Mouse (Mus musculus): ENCODE results near the gene Ormdl2. TPM values are rescaled to one million over a fixed set of nuclear protein-coding genes. Genes with fewer than 3 reads are reported as not detected.
A peak's percentile ranks its signal among the peaks of the same experiment; 100 is the strongest.

The Ormdl2 gene
- polyA plus RNA-seq, 1 experiment, result 69.2 TPM

DNA sequence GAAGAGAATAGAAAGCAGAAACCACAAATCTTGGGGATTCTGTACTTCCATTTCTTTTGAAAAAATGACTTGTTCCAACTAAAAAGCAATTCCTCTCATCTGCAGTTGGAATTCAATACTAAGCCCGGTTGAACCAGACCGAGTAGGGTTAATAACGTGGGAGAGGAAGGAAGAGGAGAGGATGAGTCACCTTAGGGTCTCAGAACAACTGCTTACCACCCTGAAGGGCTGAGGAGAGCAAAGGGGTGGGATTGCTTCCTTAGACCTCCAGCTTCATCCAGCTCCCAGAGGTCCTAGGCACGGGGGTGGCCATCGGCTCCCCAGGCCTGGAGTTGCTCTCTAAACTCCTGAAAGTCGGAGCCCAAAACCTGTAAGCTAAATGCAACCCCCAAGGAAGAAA is 18.1 kb downstream of the Ormdl2 start:
- Histone ChIP-seq H3K9ac (ENCODE audit: low read depth, poor library complexity, severe bottlenecking) (peak overlapping the region; percentile 80), H3K27me3 (ENCODE audit: control insufficient read depth, insufficient read depth, low read length, poor library complexity, severe bottlenecking) (no peaks in the 10 kb centered on the region), H3K27ac (ENCODE audit: insufficient read depth, low read length) (no peak overlapping the region), H3K4me1 (ENCODE audit: control insufficient read depth, insufficient read depth, low read length) (no peaks in the 10 kb centered on the region), H3K4me3 (ENCODE audit: low read depth, low read length) (peak overlapping the region; percentile 83), H3K36me3 (ENCODE audit: control insufficient read depth, insufficient read depth, low read length, poor library complexity, severe bottlenecking) (no peaks in the 10 kb centered on the region), H3K9me3 (replicated peaks; ENCODE audit: control insufficient read depth, insufficient read depth, low read length, poor library complexity, severe bottlenecking) (no peaks in the 10 kb centered on the region)
- TF ChIP-seq POLR2A (IDR thresholded peaks at IDR 0.05; ENCODE audit: insufficient read depth, low read length) (no peak), CTCF (IDR thresholded peaks at IDR 0.05; ENCODE audit: low read depth, low read length) (no peak), EP300 (IDR thresholded peaks at IDR 0.05; ENCODE audit: insufficient read depth, low read depth, low read length) (no peak)

DNA sequence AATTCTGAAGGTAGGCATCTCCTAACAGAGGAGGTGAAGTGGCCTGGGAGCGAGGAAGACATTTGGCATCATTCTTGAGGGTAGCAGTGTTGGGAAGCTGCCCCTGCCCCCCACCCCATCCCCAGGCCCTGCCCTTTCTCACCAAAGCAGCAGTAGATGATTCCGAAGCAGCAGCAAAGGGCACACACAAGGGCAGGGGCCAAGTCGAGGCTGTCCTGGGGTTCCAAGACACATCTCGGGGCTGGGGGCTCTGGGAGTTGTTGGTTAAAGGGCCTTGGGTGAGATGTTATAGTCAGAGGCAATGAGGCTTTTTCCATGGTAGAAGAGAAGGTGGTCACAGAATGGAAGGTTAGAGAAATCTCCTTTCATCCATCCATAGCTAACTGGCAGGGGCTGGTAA is 18.5 kb downstream of the Ormdl2 start:
- Histone ChIP-seq H3K27me3 (ENCODE audit: control insufficient read depth, insufficient read depth, low read length, poor library complexity, severe bottlenecking) (no peaks in the 10 kb centered on the region), H3K9ac (ENCODE audit: low read depth, poor library complexity, severe bottlenecking) (no peak overlapping the region), H3K4me1 (ENCODE audit: control insufficient read depth, insufficient read depth, low read length) (no peaks in the 10 kb centered on the region), H3K36me3 (ENCODE audit: control insufficient read depth, insufficient read depth, low read length, poor library complexity, severe bottlenecking) (no peaks in the 10 kb centered on the region), H3K27ac (ENCODE audit: insufficient read depth, low read length) (no peak overlapping the region), H3K9me3 (replicated peaks; ENCODE audit: control insufficient read depth, insufficient read depth, low read length, poor library complexity, severe bottlenecking) (no peaks in the 10 kb centered on the region), H3K4me3 (ENCODE audit: low read depth, low read length) (no peak overlapping the region)
- TF ChIP-seq POLR2A (IDR thresholded peaks at IDR 0.05; ENCODE audit: insufficient read depth, low read length) (no peak), EP300 (IDR thresholded peaks at IDR 0.05; ENCODE audit: insufficient read depth, low read depth, low read length) (no peak), CTCF (IDR thresholded peaks at IDR 0.05; ENCODE audit: low read depth, low read length) (no peak)

DNA sequence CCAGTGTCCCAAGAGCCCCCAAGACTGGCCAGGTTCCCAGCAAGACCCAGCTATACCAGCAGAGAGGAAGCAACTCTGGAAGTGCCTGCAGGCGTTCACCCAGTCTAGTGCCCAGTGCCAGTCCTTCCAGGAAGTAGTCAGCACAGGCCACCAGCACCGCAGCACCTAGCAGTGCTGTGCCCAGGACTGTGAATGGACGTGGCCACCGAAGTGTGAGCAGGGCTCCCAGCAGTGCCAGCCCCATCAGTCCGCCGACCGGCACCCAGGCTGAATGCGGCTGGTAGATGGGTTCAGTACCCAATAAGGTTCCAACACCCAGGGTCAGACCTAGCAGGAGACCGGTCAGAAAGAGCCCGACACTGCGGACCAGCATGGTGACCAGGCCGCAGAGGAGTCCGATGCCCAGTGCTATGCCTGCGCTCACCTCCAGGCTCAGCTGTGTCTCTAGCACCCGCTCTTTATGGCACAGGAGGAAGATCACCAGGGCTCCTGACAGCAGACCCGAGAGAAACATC is 19.4 kb downstream of the Ormdl2 start:
- Histone ChIP-seq H3K9ac (ENCODE audit: low read depth, poor library complexity, severe bottlenecking) (no peak overlapping the region), H3K27me3 (ENCODE audit: control insufficient read depth, insufficient read depth, low read length, poor library complexity, severe bottlenecking) (no peaks in the 10 kb centered on the region), H3K9me3 (replicated peaks; ENCODE audit: control insufficient read depth, insufficient read depth, low read length, poor library complexity, severe bottlenecking) (no peaks in the 10 kb centered on the region), H3K4me3 (ENCODE audit: low read depth, low read length) (0 out of 2 replicates have a peak overlapping the region, but pooled peaks have one; percentile 18), H3K36me3 (ENCODE audit: control insufficient read depth, insufficient read depth, low read length, poor library complexity, severe bottlenecking) (no peaks in the 10 kb centered on the region), H3K27ac (ENCODE audit: insufficient read depth, low read length) (no peak overlapping the region), H3K4me1 (ENCODE audit: control insufficient read depth, insufficient read depth, low read length) (no peaks in the 10 kb centered on the region)
- TF ChIP-seq CTCF (IDR thresholded peaks at IDR 0.05; ENCODE audit: low read depth, low read length) (no peak), EP300 (IDR thresholded peaks at IDR 0.05; ENCODE audit: insufficient read depth, low read depth, low read length) (no peak), POLR2A (IDR thresholded peaks at IDR 0.05; ENCODE audit: insufficient read depth, low read length) (no peak)

DNA sequence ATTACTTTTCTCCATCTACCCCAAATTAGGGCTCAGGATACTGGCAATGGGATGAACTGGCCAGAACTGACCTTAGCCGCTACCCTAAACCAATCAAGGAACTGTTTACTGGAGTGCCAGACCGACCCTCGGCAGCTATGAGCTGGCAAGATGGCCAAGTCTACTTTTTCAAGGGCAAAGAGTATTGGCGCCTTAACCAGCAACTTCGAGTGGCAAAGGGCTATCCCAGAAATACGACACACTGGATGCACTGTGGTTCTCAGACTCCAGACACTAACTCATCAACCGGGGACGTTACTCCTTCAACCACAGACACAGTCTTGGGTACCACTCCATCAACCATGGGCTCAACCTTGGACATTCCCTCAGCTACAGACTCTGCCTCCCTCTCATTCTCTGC is 22.8 kb downstream of the Ormdl2 start:
- Histone ChIP-seq H3K27ac (ENCODE audit: insufficient read depth, low read length) (no peak overlapping the region), H3K9me3 (replicated peaks; ENCODE audit: control insufficient read depth, insufficient read depth, low read length, poor library complexity, severe bottlenecking) (no peaks in the 10 kb centered on the region), H3K36me3 (ENCODE audit: control insufficient read depth, insufficient read depth, low read length, poor library complexity, severe bottlenecking) (no peaks in the 10 kb centered on the region), H3K4me3 (ENCODE audit: low read depth, low read length) (no peak overlapping the region), H3K27me3 (ENCODE audit: control insufficient read depth, insufficient read depth, low read length, poor library complexity, severe bottlenecking) (no peaks in the 10 kb centered on the region), H3K4me1 (ENCODE audit: control insufficient read depth, insufficient read depth, low read length) (peaks cover 2% of the 10 kb centered on the region), H3K9ac (ENCODE audit: low read depth, poor library complexity, severe bottlenecking) (no peak overlapping the region)
- TF ChIP-seq CTCF (IDR thresholded peaks at IDR 0.05; ENCODE audit: low read depth, low read length), result no peak
- no peak for TF ChIP-seq POLR2A (IDR thresholded peaks at IDR 0.05; ENCODE audit: insufficient read depth, low read length)
- TF ChIP-seq EP300 (IDR thresholded peaks at IDR 0.05; ENCODE audit: insufficient read depth, low read depth, low read length), result no peak

DNA sequence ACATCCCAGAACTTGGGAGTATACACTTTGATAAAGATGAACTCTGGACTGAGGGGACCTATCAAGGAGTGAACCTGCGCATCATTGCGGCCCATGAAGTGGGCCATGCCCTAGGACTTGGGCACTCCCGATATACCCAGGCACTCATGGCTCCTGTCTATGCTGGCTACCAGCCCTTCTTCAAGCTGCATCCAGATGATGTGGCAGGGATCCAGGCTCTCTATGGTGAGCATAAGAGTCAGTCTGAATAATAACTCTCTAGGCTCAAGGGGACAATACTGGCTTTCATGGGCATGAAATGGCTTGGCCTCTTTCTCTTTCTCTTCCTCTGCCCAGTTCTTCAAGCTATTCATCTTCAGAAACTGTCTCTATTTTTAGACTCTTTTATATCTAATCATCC is 25.9 kb downstream of the Ormdl2 start:
- peaks cover 2% of the 10 kb centered on the region for H3K4me1 ChIP-seq (ENCODE audit: control insufficient read depth, insufficient read depth, low read length)

DNA sequence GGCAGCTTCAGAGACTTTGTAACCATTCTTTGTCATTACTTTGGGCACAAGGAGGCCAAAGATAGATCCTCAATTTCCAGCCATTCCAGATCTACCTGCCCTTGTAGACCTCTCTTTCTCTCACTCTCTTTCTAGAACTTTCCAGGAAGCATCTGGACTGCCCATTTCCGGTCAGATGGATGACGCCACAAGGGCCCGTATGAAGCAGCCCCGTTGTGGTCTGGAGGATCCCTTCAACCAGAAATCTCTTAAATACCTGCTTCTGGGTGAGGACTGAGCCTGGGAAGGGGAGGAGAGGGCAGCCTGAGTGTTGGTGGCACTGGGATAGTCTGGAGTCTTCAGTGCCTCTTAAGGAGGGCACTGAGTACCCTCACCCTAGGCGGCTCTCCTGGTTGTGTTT is 27.1 kb downstream of the Ormdl2 start:
- TF ChIP-seq EP300 (IDR thresholded peaks at IDR 0.05; ENCODE audit: insufficient read depth, low read depth, low read length) (no peak), CTCF (IDR thresholded peaks at IDR 0.05; ENCODE audit: low read depth, low read length) (no peak), POLR2A (IDR thresholded peaks at IDR 0.05; ENCODE audit: insufficient read depth, low read length) (no peak)
- no peak overlapping the region for H3K27ac ChIP-seq (ENCODE audit: insufficient read depth, low read length)
- no peaks in the 10 kb centered on the region for H3K36me3 ChIP-seq (ENCODE audit: control insufficient read depth, insufficient read depth, low read length, poor library complexity, severe bottlenecking)
- H3K27me3 ChIP-seq (ENCODE audit: control insufficient read depth, insufficient read depth, low read length, poor library complexity, severe bottlenecking), result no peaks in the 10 kb centered on the region
- no peak overlapping the region for H3K9ac ChIP-seq (ENCODE audit: low read depth, poor library complexity, severe bottlenecking)
- H3K4me3 ChIP-seq (ENCODE audit: low read depth, low read length), result no peak overlapping the region; the same call in 1 of the 2 replicates
- H3K9me3 ChIP-seq (replicated peaks; ENCODE audit: control insufficient read depth, insufficient read depth, low read length, poor library complexity, severe bottlenecking), result no peaks in the 10 kb centered on the region
- peaks cover 2% of the 10 kb centered on the region for H3K4me1 ChIP-seq (ENCODE audit: control insufficient read depth, insufficient read depth, low read length)

More for the DNA sequence above, 25.9 kb downstream of the Ormdl2 start:
- no peak overlapping the region for H3K9ac ChIP-seq (ENCODE audit: low read depth, poor library complexity, severe bottlenecking)
- TF ChIP-seq CTCF (IDR thresholded peaks at IDR 0.05; ENCODE audit: low read depth, low read length) (no peak), EP300 (IDR thresholded peaks at IDR 0.05; ENCODE audit: insufficient read depth, low read depth, low read length) (no peak), POLR2A (IDR thresholded peaks at IDR 0.05; ENCODE audit: insufficient read depth, low read length) (no peak)
- H3K36me3 ChIP-seq (ENCODE audit: control insufficient read depth, insufficient read depth, low read length, poor library complexity, severe bottlenecking), result no peaks in the 10 kb centered on the region
- no peak overlapping the region for H3K4me3 ChIP-seq (ENCODE audit: low read depth, low read length)
- H3K27ac ChIP-seq (ENCODE audit: insufficient read depth, low read length), result no peak overlapping the region
- no peaks in the 10 kb centered on the region for H3K27me3 ChIP-seq (ENCODE audit: control insufficient read depth, insufficient read depth, low read length, poor library complexity, severe bottlenecking)
- no peaks in the 10 kb centered on the region for H3K9me3 ChIP-seq (replicated peaks; ENCODE audit: control insufficient read depth, insufficient read depth, low read length, poor library complexity, severe bottlenecking)

All from ES-Bruce4 (cell line).